Mouse (Mus musculus) A20 (cell line): ENCODE measurements around the gene Fxn.
A peak's percentile ranks its signal among the peaks of the same experiment; 100 is the strongest.
"Not testable (repeated sequence)": the region's sequence is repeated elsewhere in the genome, so short reads cannot be mapped to it uniquely, and the experiment has no call there.

Experiments
- DNase-seq: peaks from one replicate; pipeline ENCODE4 v3.0.0-alpha.2; 2011; ENCODE audit warnings: low read depth, low spot score

Gene Fxn

GRCm38 (mm10) chr19:24241799-24242546, 38.4 kb downstream of the Fxn start:
- DNase-seq, result peak; percentile 50

- no peak for DNase-seq
Observed at GRCm38 (mm10) chr19:24241271-24241670, 39.1 kb downstream of the Fxn start.

GRCm38 (mm10) chr19:24238011-24238410, 42.4 kb downstream of the Fxn start:
- DNase-seq, result no peak

- DNase-seq, result not testable (repeated sequence)
Observed at GRCm38 (mm10) chr19:24232356-24232755, 48.0 kb downstream of the Fxn start.

- peak; percentile 68 for DNase-seq
Observed at GRCm38 (mm10) chr19:24225305-24225696, 55.1 kb downstream of the Fxn start.

GRCm38 (mm10) chr19:24224500-24225304, 55.7 kb downstream of the Fxn start, which contains the start of gene Tjp2:
Gene Tjp2 (minus strand): TSS chr19:24225030.
- peak; percentile 79 for DNase-seq

- no peak for DNase-seq
Observed at GRCm38 (mm10) chr19:24223851-24224251, 56.6 kb downstream of the Fxn start.

GRCm38 (mm10) chr19:24221455-24221854, 59.0 kb downstream of the Fxn start:
- DNase-seq, result no peak

- no peak for DNase-seq
Observed at GRCm38 (mm10) chr19:24220795-24221445, 59.5 kb downstream of the Fxn start.

GRCm38 (mm10) chr19:24219011-24219410, 61.4 kb downstream of the Fxn start:
- DNase-seq, result no peak

- no peak for DNase-seq
Observed at GRCm38 (mm10) chr19:24218291-24218690, 62.1 kb downstream of the Fxn start.

GRCm38 (mm10) chr19:24217851-24218250, 62.6 kb downstream of the Fxn start:
- DNase-seq, result no peak

GRCm38 (mm10) chr19:24216771-24217170, 63.6 kb downstream of the Fxn start:
- no peak for DNase-seq

GRCm38 (mm10) chr19:24214939-24215338, 65.5 kb downstream of the Fxn start:
- no peak for DNase-seq

- no peak for DNase-seq
Observed at GRCm38 (mm10) chr19:24213299-24213698, 67.1 kb downstream of the Fxn start.

GRCm38 (mm10) chr19:24212552-24213249, 67.7 kb downstream of the Fxn start:
- DNase-seq, result no peak
